Mouse (Mus musculus): ENCODE measurements at regions not wholly inside any gene's neighbourhood (a gene's known extent, or its start where the extent isn't known, plus 50 kb on each side); places are given as distances from the start of the nearest gene placed in this dataset.

DNA sequence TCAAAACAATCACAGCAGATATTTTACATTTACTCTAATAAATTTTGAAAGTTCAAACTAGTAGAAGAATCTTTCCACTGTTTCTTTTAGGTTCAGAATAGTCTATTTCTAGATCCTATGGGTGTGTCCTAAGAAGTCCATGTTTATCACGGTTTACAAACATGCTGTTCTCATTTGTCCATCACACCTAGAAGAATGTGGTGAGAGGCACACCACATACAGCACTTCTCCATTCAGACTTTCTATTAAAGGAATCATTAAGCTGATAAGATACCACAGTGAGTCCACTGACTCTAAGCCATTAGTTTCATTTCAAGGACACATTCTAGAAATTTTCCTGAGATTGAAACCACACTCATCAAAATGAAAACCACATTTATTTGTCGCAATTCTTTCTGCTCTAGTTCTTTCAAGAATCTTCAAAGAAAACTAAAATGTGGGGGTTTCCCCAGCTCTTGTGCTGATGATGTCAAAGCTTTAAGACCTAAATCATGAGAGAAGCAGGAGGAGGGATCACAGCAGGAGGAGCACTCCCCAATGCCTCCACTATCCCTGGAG, 101.1 kb upstream of the Ptgfr start:
- intact Hi-C loops (cut with DNase I), result no loop called here
- no peak for DNase-seq

DNA sequence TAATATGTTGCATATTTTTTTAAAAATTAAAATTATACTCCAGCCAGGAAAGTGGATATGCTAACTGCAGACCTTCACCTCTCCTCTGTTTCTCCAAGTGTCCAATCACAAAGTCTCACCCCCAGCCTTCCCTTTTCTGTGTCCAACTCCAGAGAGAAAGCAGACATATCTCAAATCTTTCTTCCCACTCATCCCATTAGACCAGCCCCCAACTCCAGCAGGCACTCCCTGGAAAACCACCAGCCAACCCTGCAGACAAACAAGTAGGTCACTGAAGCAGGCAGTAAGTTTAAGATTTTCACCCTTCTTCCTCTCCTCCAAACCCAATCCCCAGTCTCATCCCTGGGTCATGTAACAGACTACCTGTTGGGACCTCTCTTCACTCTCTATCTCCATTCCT, 94.2 kb upstream of the Ptgfr start:
- DNase-seq, result no peak
- intact Hi-C loops (cut with DNase I), result no loop called here

DNA sequence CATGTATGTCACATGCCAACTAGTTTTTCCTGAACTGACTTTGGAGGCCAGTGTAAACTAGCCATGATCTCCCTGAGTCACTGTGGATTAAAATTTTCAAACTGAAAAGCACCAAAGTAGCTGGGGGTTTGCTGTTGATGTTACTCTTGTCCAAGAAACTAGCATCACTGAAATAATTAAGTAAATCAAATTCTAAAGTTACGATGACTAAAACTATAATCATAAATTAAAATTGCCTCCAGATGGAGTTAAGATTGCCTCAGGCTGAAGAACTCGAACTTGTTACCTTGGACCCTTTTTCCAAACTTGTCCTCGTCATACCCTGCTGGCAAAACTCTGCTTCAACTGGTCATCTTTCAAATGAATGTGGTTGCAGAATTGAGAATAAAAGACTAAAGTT, 93.7 kb upstream of the Ptgfr start:
- DNase-seq, result no peak
- intact Hi-C loops (cut with DNase I), result no loop called here

DNA sequence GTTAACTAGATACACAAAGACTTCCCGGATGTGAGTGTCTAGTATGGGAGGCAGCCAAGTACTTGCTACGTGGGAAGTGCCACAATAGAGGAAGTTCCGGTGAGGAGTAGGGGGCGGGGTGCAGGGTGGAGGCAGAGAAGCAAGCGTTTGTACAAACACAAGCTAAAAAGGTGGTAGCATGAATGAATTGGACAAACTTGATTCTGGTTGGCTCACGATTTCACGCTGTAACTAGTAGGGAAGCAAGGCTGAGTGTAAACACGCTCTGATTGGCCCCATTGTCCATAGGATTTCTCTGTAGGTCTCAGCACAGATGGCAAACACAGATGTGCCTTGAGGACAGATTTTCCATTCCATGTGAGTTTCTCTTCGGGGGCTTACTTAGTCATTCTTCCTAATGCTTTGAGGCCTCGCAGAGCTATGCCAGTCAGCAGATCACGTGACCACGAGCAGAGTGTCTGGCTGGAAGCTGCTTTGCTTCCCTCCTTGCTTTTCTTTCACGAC, 76.6 kb upstream of the Ptgfr start:
- intact Hi-C loops (cut with DNase I), result loop anchor here (10.0 kb wide), 1 partner anchor 301 kb away; the partner anchor contains the start of genes Dnajb4 and Fubp1

DNA sequence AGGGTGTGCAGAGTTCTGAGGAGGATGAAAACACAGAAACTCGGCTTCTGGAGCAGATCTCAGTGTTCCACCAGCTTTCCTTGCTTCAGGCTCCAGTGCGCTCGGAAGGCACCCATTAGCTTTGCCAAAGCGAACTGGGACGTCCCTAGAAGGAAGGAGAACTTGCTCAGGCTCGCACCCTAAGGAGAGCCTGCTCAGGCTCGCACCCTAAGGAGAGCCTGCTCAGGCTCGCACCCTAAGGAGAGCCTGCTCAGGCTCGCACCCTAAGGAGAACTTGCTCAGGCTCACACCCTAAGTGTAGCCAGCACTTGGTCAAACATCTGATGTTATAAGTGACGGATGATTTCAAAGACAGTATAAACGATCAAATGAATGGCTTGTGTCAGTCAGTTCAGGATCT, 74.9 kb upstream of the Ptgfr start:
- DNase-seq, result peak; percentile 12 to 17
- intact Hi-C loops (cut with DNase I), result loop anchor here (10.0 kb wide), 1 partner anchor 303 kb away; the partner anchor contains the start of genes Dnajb4 and Fubp1

More for the DNA sequence above, 76.6 kb upstream of the Ptgfr start:
- DNase-seq, result peak; percentile 51 to 57

DNA sequence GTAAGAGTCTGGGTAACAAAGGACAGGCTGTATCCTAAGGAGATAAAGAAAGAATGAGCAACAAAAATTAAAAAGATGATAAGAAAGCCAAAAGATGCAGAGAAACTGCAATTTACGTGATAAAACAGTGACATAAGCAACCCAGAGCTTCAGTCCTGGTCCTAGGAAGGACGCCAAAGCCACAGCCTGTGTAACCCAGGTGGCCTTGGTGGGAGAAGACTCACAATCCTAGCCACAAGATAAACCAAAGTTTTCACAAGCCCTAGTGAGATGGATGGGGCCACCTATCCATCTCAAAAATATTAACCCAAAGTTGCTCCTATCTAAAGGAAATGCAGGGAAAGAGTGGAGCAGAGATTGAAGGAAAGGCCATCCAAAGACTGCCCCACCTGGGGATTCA, 73.4 kb upstream of the Ptgfr start:
- intact Hi-C loops (cut with DNase I), result loop anchor here (10.0 kb wide), 1 partner anchor 304 kb away; the partner anchor contains the start of genes Dnajb4 and Fubp1
- DNase-seq, result no peak

DNA sequence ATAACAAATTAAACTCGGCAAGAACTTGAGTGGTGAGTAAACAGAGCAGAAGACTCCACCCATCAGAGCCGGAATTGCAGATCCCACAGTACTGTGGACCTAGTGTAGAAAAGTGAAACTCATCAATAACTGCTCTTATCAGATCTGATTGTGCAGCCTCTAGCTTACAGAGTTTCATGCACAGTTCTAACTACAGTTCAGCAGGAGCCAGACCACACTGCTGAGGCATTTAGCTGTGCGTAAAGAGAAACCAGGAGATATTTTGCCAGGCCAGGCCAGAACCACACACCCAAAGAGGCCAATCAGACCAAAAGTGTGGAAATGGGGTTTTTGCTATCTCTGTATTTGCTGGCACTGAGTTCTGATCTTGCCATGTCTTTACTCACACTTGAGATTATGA, 71.9 kb upstream of the Ptgfr start:
- intact Hi-C loops (cut with DNase I), result no loop called here
- no peak for DNase-seq

DNA sequence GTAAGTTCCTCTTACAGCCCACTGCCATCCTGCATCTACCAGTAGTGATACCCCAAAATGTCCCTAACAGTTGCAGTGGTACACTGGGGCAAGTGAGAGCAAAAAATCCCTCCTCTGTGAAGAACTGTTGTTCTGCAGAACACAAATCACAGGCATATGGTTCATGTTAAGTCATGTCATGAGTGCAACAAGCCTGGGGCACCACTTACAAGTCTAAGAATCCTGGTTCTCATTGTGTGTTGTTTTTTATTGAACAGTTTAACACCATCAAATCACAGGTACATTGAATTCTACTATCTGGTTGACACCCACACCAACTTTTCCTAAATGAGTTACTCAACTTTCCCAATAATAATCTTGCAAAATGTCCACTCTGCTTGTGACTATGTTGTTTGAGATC, 71.5 kb upstream of the Ptgfr start:
- no peak for DNase-seq
- intact Hi-C loops (cut with DNase I), result no loop called here

DNA sequence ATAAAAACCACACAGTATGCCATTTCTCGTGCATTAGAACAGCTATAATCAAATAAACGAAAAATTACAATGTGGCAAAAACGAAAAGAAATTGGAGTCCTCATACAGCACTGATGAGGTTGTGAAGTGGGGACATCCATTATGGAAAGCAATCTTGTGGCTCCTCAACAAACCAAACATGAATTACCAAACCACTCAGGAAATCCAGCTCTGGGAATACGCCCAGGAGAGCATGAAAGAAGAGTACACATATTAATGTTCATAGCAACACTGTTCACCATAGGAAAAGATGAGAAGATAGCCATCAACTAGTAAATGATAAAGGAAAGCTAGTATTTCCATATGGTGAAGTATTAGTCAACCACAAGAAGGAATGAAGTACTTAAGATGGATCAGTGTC, 68.3 kb upstream of the Ptgfr start:
- DNase-seq, result no peak
- intact Hi-C loops (cut with DNase I), result no loop called here

DNA sequence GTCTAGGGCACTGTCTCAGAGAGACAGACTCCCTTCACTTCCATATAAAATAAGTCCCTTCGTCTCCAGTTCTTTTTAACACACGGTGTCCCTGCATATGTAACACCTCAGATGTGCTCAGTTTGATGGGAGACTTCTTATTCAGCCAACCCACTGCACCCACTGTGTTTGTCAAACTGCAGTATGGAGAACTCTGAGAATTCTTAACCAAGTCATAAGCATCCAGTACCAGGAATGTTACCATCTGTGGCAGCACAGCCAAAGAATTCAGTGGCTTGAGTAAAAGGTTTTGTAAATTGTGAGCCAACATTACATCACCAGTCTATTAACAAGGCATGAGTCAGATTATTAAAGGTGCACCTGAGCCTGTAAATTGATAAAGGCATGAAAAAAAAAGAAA, 65.7 kb upstream of the Ptgfr start:
- no peak for DNase-seq
- intact Hi-C loops (cut with DNase I), result no loop called here

DNA sequence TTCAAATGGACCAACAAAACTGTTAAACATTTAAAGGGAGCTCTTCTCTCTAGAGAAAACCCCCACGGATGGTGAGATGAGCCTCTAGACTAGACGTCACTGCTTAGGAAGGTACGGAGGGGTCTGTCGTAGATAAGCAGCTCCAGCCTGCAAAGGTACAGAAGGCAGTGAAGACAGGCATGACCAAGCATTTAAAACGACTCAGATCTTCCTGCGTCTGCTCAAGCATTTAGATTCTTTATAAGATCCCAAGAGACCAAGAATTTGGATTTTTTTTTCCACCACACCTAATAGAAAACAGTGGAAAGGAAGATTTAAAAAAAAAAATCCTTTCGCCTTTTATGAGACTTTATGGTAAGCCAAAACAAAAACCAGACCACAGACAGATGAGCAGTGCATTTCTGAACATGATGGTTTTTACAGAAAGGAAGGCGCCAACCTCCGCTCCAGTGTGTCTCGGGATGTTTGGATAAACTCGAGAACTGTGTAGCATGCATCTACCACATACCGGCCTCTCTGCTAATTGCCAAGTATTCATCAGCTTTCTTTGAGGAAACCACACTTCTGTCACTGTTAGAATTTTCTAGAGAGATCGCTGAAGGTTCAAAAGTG, 64.9 kb upstream of the Ptgfr start:
- no peak for DNase-seq
- intact Hi-C loops (cut with DNase I), result no loop called here

DNA sequence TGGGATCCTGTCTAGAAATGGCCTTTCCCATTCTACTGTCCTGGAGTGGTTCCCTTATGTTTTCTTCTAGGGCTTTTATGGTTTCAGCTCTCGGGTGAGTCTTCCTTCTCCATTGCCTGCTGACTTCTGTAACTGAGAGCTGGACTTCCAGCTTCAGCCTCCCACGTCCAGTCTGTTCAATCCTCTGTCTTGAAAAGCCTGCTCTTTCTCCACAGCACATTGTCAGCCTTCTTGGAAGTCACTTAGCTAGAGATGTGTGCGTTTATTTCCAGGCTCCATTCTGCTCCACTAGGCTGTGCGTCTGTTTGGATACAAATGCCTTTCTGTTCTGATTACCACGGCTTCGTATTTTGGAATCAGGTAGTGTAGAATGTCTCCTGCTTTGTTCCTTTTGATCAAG, 62.2 kb upstream of the Ptgfr start:
- intact Hi-C loops (cut with DNase I), result no loop called here
- DNase-seq, result no peak

DNA sequence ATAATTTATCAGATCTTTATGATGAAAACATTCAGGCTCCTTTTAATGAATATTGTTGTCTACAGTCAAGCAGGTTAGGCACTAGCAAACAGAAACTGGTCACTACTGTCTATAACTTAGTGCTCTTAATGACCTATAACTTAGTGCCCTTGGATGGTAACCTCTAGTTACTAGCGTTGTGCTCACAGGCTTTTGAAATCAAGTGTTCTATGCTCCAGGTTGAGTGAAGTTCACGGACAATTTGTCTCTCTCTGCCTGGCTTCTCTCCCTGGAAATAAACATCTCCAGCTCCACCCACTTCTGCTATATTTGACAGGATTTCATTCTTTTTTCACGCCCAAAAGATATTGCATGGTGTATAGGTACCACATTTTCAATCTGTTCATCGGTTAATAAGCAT, 61.7 kb upstream of the Ptgfr start:
- intact Hi-C loops (cut with DNase I), result no loop called here
- DNase-seq, result no peak

DNA sequence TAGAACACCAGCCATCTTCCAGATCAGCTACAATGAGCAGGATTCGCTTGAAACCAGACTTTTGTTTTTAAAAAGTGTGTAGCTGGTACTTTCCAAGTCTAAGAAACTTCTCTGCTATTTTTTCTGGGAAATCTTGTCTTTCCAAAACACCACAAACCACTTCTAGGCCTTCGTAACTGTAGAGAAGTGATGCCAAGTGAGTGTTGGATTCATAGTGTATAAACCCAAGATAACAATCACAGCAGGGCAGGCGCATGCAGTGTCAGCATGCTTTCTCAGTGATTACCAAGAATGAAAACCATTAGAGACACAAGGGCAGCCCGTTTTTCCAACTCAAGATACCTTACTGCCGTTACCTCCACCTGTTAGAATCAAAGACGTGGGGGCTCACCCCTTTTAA, 58.9 kb upstream of the Ptgfr start:
- DNase-seq, result no peak
- intact Hi-C loops (cut with DNase I), result no loop called here

DNA sequence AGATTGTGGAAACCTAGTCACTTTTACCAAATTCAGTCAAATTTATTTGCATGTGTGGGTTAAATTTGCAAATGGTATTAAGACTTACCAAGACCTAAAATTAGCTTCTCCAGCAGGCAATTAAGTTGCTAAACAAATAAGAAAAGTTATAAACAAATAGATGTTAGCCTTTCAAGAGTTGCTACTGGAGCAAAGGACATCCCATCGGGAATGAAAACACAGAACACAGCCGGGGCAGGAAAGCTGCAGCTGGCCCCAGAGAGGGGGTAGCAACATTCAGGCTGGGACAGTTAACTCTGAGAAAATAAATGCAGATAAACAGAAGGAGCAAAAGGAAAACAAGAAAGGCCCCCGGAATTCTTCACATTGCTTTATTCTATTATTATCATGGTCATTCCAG, 57.3 kb upstream of the Ptgfr start:
- intact Hi-C loops (cut with DNase I), result no loop called here
- no peak for DNase-seq

DNA sequence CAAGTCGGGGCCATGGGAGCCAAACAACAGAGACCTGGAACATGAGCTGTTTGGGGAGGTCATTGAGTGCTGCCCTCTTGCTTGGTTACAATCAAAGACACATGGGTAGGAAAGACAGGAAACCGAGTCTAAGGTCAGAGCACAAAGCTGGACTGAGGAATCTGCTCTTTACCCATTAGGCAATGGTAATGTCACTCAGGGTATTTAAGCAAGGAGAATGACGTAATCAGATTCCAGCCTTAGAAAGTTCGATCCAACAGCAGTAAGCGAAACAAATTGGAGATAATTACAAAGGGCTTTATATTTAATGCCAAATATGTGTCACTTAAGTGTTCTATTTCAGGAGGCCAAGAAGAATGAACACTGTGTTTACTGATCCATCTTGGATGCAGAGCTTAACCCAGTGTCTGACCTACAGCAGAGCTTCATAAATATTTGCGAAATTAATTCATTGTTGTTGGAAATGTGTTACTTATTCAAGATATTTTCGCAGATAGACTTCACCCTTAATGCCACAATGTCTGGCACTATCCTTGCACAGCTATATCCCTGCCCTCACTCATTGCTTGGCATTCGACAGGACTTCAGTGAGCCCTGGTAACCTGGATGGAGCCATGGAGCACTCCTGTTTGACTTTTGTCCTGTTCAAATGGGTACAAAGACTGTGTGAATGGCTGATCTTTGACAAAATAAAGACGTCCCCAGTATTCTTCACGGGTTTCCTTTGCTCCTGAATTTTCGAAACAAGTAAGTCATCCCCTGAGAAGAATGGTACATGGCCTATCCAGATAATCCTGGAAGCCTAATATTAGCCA, 56.2 kb upstream of the Ptgfr start:
- DNase-seq, result no peak
- intact Hi-C loops (cut with DNase I), result no loop called here

DNA sequence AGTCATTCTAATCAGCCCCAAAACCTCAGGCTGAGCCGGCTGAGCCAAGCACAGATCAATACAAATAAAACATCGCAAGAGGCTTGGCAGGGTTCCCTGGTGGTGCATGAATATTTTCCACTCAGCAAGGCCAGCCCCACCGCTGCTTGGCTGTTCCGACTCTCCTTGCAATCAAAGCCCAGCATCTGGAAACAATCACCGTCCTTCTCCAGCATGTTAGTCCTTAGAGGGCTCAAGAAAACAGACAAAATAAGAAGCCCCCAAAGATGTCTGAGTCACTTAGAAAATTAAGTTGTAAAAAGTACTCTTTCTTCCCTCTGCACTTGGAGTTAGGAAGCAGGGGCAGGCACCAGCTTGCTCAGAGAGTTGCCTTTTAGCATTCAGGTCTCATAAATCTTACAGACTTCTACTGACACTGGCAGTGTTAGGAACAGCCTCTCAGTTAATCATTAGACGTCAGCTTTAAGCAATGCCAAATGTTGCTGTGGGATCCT, 54.4 kb upstream of the Ptgfr start:
- intact Hi-C loops (cut with DNase I), result no loop called here
- peak; percentile 72 to 73 for DNase-seq

DNA sequence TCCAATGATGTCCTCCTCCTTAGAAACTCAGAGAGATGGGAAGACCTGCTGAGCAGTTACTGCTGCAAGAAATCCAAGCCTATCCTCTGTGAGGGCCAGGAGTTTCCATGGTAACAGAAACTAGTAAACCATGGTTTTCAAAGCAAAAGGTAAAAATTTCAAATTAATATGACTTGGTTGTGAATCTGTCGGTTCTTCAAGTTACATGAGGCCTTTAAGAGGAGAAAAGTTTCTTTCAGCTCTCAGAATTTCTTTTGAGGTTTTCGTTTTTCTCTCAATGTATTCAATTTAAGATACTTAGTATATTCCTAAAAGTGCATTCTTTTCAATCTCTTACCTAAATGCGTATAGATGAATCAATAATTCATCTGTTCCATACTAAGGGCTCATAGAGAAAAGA, 53.9 kb upstream of the Ptgfr start:
- DNase-seq, result no peak
- intact Hi-C loops (cut with DNase I), result no loop called here

DNA sequence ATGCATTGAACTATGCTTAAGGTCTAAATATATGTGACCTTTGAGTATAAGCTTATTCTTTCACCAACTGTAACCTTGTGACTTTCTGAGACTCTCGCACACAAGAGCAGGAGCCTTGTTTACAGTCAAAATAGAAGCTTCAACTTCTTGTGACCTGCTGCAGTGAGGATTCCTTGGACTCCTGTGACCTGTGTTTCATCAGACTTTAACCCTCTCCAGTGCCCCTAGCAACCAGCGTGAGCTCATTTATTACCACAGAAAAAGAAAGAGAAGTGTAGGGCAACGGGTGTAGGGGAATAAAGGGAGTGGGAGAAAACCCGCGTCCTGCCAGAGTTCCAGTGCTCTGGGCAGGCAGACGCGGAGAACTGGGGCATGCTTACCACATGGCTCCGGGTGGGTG, 52.3 kb upstream of the Ptgfr start:
- intact Hi-C loops (cut with DNase I), result no loop called here
- no peak for DNase-seq

All from heart, postnatal 14 days (tissue).